Mouse (Mus musculus) v-Abl transformed pro-B cells (cell line): ENCODE measurements around the gene Tmco4.

ENCODE experiments used
- in situ Hi-C, 2 experiments: fragments of 400-800 bp; cut with MboI; formaldehyde crosslinking; loops; one replicate each; pipeline ENCODE4 v1.15.1; 2025; ENCODE audit not compliant: unreplicated experiment in 2 of 2

Tmco4 gene

DNA sequence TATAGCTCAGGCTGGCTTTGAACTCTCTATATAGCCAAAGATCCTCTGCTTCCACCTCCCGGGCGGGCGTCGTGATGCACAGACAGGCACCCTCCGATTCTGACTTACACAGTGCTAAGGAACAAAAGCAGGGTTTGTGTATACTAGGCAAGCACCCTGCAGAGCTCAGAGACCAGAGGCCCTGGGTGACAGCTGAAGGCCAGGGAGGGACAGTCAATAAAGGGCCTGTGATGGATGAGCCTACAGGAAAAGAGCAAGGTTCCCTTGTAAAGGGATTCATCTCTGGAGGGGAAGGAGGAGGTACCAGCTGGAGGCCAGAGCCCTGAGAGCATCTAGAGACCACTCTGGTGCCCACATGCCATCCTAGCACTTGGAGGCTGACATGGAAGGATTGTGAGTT, 80.7 kb downstream of the Tmco4 start:
- in situ Hi-C loops, result no loop called here

DNA sequence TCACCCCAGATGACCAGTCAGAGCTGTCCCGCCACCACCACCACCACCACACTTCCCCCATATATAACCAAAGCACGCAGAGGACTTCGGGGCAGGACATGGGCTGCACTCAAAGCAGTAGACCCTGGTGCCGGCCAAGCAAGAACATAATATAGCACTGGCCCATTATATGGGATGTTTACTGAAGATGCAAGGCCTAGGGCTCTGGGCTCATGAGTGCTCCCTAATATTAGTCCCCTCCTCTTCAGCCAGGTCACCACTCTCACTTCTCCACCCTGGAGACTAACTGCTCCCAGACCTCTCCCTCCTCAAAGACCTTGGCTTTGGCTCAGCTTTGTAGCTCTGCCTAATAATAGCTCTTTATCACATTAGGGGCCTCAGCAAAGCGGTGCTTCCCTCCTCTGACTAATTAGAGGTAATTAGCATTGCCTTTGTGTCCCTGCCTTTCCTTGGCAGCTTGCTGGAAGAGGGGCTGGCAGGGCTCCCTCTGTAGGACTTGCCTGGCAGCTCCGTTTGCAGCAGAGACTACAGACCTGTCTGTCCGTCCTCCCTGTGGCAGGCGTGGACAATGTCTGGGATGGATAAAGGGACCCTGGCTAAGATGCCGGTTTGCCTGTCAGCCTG, 81.7 kb downstream of the Tmco4 start:
- in situ Hi-C loops, result no loop called here

DNA sequence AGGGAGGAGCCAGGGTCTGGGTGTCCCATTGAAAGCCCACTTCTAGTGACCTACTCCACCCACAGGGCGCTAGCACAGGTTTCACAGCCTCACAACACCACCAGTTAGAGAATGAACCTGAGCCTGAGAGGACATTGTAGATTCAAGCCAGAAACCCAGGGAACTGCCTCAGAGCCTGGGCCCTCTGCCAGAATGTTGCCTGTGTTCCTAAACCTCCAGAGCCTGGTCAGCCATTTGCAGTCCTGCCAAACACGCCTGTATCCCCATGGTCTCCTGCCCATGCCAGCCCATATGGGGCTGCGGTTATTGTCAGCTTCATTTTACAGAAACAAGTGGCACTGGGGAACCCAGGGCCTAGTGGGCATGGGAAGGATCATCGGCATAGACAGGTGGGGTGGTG, 82.6 kb downstream of the Tmco4 start:
- in situ Hi-C loops, result no loop called here

DNA sequence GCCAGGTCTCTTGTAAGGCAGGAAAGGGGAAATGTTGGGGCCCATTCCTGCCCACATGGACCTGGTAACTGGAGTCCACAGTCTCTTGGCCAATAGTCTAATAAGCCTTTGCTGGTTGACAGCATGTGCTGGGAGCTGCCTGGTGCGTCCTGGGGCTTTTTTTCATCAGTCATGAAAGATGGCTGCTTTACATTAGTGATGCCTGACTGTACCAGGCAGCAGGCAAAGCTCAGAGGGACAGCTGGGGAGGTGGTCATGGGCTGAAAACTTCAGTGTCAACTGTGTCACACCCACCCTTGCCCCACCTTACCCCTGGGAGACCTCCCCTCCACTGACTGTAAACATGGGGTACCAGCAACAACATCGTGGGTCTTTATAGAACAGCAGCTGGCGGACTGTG, 83.1 kb downstream of the Tmco4 start:
- in situ Hi-C loops, result no loop called here

DNA sequence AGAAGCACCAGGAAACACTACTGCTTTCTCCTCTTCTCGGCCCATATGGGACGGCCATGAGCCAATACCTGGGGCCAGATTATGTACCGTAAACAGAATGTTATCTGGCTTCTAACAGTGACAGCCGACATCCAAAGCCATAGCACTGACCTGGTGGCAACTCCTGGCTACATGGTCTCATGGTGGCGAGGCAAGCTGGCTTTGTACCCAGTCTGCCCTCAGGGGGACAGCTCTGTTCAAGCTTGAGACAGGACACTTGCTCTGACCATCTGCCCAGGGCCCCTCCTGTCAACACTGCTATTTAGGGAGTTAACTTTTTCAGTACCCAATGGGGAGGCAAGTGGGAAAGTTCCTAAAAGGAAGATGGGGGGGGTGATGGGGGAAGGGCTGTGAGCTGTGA, 84.6 kb downstream of the Tmco4 start:
- in situ Hi-C loops, result no loop called here

DNA sequence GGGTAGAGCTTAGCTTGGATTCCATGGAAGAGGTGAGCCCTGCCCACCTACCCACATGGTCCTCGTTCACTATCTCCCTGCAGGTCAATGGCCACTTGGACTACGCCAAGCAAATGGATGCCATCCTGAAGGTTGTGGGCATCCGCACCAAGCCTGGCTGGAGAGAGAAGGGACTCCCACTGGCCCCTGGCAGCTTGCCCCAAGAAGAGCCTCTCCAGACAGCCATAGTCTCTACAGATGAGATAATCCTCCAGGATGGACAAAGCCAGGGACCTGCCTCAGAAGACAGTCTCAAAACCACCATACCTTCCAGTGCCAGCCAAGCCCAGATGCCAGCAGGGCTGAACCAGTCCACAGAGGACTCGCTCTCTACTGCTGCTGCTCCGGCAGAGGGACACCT, 85.3 kb downstream of the Tmco4 start:
- in situ Hi-C loops, result no loop called here

DNA sequence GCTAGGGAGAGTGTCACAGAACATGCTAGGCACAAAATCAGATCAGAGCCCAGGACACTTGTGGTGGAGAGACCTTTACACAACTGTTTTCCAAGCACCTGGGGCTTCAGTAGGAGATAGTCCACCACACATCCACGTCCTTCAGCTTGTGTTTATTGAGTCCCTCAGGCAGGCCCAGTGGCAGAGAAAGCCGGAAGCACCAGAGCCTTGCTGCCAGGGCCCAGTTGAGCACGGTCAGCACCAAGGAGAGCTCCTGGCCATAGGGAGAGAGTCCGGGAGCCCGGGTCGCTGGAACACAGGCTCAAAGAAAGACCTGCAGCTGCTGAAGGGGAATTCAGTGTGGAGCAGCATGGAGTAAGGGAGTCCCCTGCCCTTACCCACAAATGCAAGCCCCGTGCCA, 86.9 kb downstream of the Tmco4 start:
- in situ Hi-C loops, result no loop called here

DNA sequence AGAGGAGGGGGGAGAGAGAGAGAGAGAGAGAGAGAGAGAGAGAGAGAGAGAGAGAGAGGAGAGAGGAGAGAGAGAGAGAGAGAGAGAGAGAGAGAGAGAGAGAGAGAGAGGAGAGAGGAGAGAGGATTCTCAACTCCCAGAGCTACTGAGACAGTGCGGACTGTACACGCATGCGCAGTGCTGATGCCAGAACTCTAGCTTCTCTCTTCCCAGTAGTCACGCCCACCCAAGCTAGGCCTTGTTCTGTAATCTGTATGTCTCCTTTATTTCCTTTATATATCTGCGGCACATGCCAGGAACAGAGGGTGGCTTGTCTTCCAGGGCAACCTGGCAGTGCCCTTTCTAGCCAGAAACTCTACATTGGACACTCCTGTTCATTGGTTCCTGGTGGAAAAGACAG, 92.1 kb downstream of the Tmco4 start:
- in situ Hi-C loops, result no loop called here

DNA sequence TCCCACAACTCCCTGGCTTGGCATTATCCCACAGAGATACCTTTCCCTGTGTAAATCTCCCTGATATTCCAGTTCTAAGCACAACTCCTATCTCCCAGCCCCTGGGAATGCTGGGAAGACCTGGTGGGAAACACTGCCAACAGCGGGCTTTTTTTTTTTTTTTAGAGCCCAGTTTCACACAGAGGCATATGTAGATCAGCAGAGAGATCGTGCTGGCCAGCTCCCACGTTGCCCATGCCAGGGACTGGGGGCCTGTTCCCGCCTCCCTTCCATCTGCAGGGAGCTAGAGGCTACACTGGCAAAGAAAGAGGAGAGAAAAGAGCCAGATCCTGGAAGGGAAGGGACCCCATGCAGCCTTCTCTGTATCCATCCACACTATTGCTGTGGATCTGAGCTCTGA, 95.6 kb downstream of the Tmco4 start:
- in situ Hi-C loops, result no loop called here

DNA sequence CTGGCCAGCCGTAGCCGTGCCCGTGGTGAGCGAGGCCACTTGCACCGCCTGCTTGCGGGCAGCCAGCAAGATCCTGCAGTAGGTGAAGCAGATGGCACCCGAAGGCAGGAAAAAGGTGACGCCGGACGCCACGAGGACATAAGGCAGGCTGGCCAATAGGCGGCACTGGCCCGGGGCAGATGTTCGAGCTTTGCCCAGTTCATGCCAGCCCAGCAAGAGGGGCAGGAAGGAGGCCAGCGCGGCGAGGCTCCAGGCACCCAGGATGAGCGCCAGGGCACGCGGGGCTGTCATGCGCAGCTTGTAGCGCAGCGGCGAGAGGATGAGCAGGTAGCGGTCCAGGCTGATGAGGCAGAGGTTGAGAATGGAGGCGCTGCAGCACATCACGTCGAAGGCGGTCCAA, 101.4 kb downstream of the Tmco4 start:
- in situ Hi-C loops, result no loop called here

DNA sequence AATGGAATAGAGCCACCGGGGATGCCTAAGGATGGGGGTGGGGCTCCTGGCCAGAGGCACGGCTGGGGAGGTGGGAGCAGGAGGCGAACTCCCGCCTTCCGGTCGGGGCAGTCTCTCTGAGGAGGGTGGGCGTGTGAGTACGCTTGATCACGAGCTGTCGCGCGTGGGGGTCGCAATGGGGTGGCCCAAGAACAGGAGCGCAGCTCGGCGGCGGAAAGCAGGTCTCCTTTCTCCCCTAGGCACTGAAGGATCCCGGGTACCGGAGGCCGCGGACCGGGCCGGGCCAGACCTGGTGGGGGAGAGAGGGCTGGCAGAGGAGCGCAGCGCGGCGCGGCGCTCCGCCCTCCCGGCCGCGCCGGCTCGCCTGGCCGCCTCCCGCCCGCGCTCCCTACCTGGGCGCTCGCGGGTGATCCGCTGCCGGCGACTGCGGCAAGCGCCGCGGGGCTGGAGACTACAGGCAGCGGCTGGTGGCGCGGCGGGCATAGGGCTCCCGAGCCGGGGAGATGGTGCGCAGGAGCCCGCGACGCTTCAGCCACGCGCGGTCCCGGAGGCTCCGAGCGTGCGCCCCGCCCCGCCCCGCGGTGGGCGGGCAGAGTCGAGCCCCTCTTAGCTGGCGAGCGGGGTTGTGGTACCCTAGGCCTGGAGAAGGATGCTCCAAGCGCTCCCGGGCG, 102.5 kb downstream of the Tmco4 start, which contains the start of gene Htr6:
TSS of gene Htr6 (minus strand) at position 530 of the 671 bp plus-strand sequence.
- in situ Hi-C loops, result loop anchor here (5.0 to 25.0 kb wide), 4 partner anchors 148 to 562 kb away; partner anchors contain the start of genes Aldh4a1 (in 1 of the 2) and Gm21969 (in 1 of the 2)

DNA sequence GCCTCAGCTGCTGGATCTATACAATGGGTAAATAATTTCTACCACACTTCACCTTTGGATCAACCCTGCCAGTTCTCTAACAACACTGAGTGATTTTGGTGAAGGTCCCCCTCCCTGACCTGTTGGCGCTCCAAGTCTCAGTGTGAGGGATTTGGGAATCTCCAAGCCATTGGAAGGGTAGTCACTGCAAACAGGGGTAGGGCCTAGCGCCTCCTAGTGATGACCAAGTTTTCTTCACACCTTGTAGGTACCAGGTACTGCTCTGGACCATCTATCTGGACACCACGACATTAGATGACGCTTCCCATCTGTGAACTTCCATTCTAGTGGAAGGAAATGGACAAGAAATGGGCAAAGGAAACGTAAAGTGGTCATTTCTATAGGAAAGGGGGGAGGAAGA, 103.2 kb downstream of the Tmco4 start:
- in situ Hi-C loops, result loop anchor here (5.0 to 25.0 kb wide), 4 partner anchors 149 to 561 kb away; partner anchors contain the start of genes Aldh4a1 (in 1 of the 2) and Gm21969 (in 1 of the 2)

DNA sequence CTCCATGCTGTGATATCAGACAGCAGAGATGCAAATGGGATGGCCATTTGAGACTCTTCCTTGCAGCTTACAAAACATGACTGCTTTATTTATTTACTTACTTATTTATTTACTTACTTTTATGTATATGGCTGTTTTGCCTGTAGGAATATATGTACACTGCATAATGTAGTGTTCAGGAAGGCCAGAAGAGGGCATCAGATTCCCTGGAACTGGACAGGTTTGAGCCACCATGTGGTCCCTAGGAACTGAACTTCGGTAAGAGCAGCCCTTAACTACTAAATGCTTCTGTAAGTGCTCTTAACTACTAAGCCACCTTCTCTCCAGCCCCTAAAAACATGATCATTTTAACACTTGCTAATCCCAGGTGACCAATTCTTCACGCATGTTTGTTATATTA, 105.6 kb downstream of the Tmco4 start:
- in situ Hi-C loops, result loop anchor here (5.0 to 25.0 kb wide), 4 partner anchors 151 to 559 kb away; partner anchors contain the start of genes Aldh4a1 (in 1 of the 2) and Gm21969 (in 1 of the 2)

DNA sequence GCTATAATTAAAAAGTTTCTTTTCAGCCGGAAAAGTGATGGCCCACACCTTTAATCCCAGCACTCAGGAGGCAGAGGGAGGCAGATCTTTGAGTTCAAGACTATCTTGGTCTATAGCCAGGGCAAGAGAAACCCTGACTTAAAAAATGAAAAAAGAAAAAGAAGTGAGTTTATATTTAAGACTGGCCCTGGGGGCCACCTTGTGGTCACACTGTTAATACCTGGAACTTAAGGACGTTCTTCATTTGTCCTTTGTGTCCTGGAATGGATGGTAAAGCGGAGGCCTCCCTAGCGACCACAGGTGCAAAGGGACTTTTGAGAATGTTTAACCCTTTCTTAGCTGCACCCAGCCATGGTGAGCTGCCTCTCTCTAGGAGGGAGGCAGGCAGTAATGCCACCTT, 106.0 kb downstream of the Tmco4 start:
- in situ Hi-C loops, result loop anchor here (5.0 to 25.0 kb wide), 4 partner anchors 151 to 559 kb away; partner anchors contain the start of genes Aldh4a1 (in 1 of the 2) and Gm21969 (in 1 of the 2)

DNA sequence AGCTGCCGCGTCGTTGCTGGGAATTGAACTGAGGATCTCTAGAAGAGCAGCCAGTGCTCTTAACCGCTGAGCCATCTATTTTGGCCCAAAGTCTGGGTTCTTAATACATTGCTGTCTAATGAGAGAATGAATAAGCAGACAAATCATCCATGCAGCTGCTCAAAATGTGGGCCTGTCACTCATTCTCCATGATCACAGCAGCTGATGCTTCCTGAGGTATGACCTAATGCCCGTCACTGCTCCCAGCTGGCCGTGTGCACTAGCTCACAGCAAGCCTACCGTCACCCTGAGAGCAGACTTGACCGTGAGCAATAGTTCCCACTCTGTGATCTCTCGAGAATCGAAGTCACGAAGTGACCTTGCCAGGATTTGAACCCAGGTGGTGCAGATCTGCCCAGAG, 106.8 kb downstream of the Tmco4 start:
- in situ Hi-C loops, result loop anchor here (5.0 to 25.0 kb wide), 4 partner anchors 152 to 558 kb away; partner anchors contain the start of genes Aldh4a1 (in 1 of the 2) and Gm21969 (in 1 of the 2)

DNA sequence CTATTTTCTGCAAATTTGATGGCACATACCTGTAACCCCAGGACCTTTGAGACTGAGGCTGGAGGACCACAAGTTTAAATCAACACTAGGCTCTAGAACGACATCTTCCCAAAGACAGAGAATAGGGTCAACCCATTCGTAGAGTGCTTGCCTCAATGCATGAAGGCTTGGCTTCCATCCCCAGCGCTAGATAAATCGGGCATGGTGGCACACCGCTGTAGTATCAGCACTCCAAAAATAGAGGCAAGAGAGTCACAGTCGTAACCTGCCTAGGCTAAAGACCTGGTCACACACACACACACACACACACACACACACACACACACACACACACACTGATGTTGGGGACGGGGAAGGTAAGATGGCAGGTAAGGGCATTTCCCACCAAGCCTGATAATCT, 107.6 kb downstream of the Tmco4 start:
- in situ Hi-C loops, result loop anchor here (5.0 to 25.0 kb wide), 5 partner anchors 77 to 557 kb away; partner anchors contain the start of genes Aldh4a1 (in 1 of the 2) and Gm21969 (in 1 of the 2)

DNA sequence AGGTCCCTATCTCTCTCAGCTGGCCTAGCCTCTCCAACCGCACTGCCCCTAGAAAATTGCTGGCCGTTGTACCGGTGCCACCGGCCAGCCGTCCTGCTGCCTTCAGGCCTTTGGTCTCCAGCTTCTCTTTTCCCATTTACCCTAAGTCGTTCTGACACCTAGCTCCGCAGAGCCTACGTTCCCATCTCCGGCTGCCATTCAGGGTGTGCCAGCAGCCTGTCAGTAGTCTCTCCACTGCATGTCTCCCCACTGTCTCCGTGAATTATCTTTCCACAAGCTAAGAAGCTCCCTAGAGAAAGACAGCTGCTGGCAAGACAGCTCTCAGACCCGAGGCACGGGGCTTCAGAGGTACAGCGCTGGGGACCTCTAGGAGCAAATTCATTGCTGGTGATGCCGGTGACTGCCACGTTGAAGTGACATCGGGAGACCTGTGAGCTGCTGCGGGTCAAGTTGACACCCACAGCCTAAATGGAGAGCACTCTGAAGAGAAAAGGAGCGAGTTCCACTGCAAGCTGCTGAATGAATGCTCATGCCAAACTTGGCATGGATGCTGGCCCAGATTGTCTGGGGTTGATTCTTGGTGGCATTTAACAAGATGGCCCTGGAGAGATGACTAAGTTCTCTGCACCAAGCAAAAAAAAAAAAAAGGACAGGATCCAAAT, 108.7 kb downstream of the Tmco4 start:
- in situ Hi-C loops, result loop anchor here (5.0 to 25.0 kb wide), 5 partner anchors 76 to 556 kb away; partner anchors contain the start of genes Aldh4a1 (in 1 of the 2) and Gm21969 (in 1 of the 2)

DNA sequence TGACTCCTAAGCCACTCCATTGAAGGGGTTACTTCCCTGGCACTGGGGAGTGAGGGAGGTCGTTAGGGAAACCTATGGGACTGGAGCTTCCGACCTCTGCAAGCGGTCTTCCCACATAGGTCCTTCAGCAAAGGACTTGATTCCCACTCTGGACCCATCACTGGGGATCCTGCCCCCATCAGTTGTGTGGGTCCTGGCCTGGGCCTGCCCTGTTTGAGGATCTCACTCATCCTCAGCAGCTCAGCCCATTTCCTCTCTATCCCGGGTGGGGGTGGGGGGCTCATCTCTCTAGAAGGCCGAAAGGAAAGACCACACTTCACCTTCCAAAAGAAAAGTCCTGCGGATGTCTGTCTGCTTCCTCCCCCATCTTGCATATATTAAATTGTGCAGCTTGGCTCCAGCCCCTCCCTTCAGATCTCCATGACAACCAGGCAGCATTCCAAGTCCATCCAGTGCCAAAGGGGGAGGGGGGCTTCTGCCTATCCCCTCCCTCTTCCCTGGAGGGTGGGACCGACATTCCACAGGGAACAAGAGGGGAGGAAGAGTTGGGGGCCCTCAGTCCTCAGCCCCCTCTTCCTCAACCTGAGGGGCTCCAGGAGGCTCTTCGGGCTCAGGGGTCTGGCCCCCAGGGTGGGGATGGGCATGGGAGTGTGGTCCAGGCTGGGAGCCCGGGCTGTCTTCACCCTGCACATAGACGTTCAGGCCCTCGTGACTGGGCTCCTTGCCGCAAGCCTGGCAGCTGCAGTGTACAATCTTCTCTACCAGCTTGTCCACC, 110.3 kb downstream of the Tmco4 start:
- in situ Hi-C loops, result loop anchor here (5.0 to 25.0 kb wide), 5 partner anchors 74 to 554 kb away; partner anchors contain the start of genes Aldh4a1 (in 1 of the 2) and Gm21969 (in 1 of the 2)

DNA sequence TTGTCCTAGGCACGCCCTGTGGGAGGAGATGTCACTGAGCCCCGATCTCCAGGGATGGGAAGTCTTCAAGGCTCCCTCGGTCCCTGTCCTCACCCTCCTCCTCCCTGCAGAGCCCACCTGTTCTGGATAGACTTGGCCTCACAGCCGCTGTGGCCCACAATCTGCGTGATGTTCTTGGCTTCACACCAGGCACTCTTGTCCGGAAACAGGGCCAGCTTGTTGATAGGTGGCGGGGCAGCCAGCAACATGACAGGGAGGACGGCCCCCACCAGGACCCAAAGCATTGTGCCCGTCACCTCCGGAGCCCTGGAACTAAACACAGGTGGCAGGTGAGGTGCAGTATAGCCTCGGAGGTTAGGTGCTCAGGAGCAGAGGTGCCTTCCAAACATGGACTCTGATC, 112.6 kb downstream of the Tmco4 start:
- in situ Hi-C loops, result loop anchor here (5.0 to 25.0 kb wide), 4 partner anchors 169 to 552 kb away; partner anchors contain the start of genes Aldh4a1 (in 1 of the 2) and Gm21969 (in 1 of the 2)

DNA sequence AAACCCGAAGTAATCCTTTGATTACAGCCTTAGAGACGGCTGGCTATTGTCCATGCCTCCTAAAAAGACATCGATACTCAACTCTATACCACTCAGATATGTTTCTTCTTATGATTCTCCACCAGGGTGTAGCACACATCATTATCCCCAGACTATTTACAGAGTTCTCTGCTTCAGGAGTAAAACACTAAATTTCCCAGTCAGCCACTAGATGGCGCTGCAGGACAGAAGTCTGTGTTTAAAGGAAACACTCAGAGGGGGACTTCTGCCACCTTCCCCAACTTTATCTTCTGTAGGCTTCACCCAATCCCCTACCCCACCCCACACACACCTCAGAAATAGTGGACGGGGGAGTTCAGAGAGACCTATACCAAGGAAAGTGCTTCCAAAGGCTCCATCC, 113.3 kb downstream of the Tmco4 start:
- in situ Hi-C loops, result loop anchor here (5.0 to 25.0 kb wide), 4 partner anchors 169 to 551 kb away; partner anchors contain the start of genes Aldh4a1 (in 1 of the 2) and Gm21969 (in 1 of the 2)
